Mouse (Mus musculus) adrenal gland, postnatal 36 days (tissue): ENCODE measurements around the gene Hist1h4h. TPM values are rescaled to one million over a fixed set of nuclear protein-coding genes. Genes with fewer than 3 reads are reported as not detected.
A peak's percentile ranks its signal among the peaks of the same experiment; 100 is the strongest.

Experiments used
- DNase-seq, 2 experiments: peaks; one replicate each; pipeline ENCODE4 v3.0.0; 2021; ENCODE audit warnings: mixed read lengths in 1 of 2
- total RNA-seq, 2 experiments: library from RNA; stranded (reverse); gene quantifications; 2 replicates each; pipeline ENCODE4 v1.2.3; 2021

The Hist1h4h gene
- total RNA-seq, 2 experiments from 2014 or later: 443 to 473 TPM

GRCm38 (mm10) chr13:23510127-23510526, 20.7 kb upstream of the Hist1h4h start:
- DNase-seq: no peak

- DNase-seq: no peak
Observed at GRCm38 (mm10) chr13:23513517-23513916, 17.3 kb upstream of the Hist1h4h start.

- no peak for DNase-seq
Observed at GRCm38 (mm10) chr13:23515281-23515680, 15.6 kb upstream of the Hist1h4h start.

GRCm38 (mm10) chr13:23515826-23516620, 14.8 kb upstream of the Hist1h4h start:
- DNase-seq: no peak

- peak; percentile 72 to 75 for DNase-seq
Observed at GRCm38 (mm10) chr13:23516822-23517602, 13.8 kb upstream of the Hist1h4h start.

- DNase-seq: peak; percentile 85 to 92
Observed at GRCm38 (mm10) chr13:23517603-23518294, 13.1 kb upstream of the Hist1h4h start.

- DNase-seq: no peak
Observed at GRCm38 (mm10) chr13:23518295-23518603, 12.6 kb upstream of the Hist1h4h start.

- DNase-seq: peak; percentile 70 to 76
Observed at GRCm38 (mm10) chr13:23518885-23519284, 12.0 kb upstream of the Hist1h4h start.

- DNase-seq: peak; percentile 75 to 83
Observed at GRCm38 (mm10) chr13:23519416-23519815, 11.4 kb upstream of the Hist1h4h start.

- peak; percentile 81 to 84 for DNase-seq
Observed at GRCm38 (mm10) chr13:23521703-23522102, 9.1 kb upstream of the Hist1h4h start.

GRCm38 (mm10) chr13:23523976-23524375, 6.9 kb upstream of the Hist1h4h start:
- no peak for DNase-seq

- peak; percentile 84 to 86 for DNase-seq
Observed at GRCm38 (mm10) chr13:23524654-23525053, 6.2 kb upstream of the Hist1h4h start.

- DNase-seq: no peak
Observed at GRCm38 (mm10) chr13:23525901-23526300, 4.9 kb upstream of the Hist1h4h start.

GRCm38 (mm10) chr13:23526312-23526711, 4.5 kb upstream of the Hist1h4h start:
- peak; percentile 88 to 92 for DNase-seq

GRCm38 (mm10) chr13:23529005-23529404, 1.8 kb upstream of the Hist1h4h start:
- DNase-seq: no peak

GRCm38 (mm10) chr13:23529480-23530165, 1.2 kb upstream of the Hist1h4h start:
- no peak for DNase-seq

GRCm38 (mm10) chr13:23530181-23530900, 509 bp upstream of the Hist1h4h start:
- DNase-seq: peak; percentile 41 to 56

- no peak for DNase-seq
Observed at GRCm38 (mm10) chr13:23532262-23533075, 1.6 kb downstream of the Hist1h4h start.

GRCm38 (mm10) chr13:23533560-23534367, 2.9 kb downstream of the Hist1h4h start, which contains the start of gene Hist1h2af:
TSS of gene Hist1h2af (plus strand) at chr13:23533906.
- peak; percentile 61 to 67 for DNase-seq
